Mouse (Mus musculus): Measurements from ENCODE around the gene Glipr1l3. TPM values are rescaled to one million over a fixed set of nuclear protein-coding genes. Genes with fewer than 3 reads are reported as not detected.
"Not testable (repeated sequence)": the region's sequence is repeated elsewhere in the genome, so short reads cannot be mapped to it uniquely, and the experiment has no call there.

Gene Glipr1l3
- polyA plus RNA-seq, 1 experiment from 2014 or later, result not detected

- Histone ChIP-seq H3K4me3 (ENCODE audit: low read depth, low read length) (no peak overlapping the region), H3K27ac (ENCODE audit: low read depth, low read length) (no peak overlapping the region), H3K9me3 (ENCODE audit: control insufficient read depth, low read length) (no peaks in the 10 kb centered on the region), H3K9ac (ENCODE audit: low read depth, low read length) (no peak overlapping the region), H3K27me3 (ENCODE audit: control insufficient read depth, insufficient read depth, low read length) (no peaks in the 10 kb centered on the region), H3K36me3 (ENCODE audit: control insufficient read depth, insufficient read depth, low read length) (no peaks in the 10 kb centered on the region), H3K4me1 (replicated peaks; ENCODE audit: control insufficient read depth, insufficient read depth, low read length) (no peaks in the 10 kb centered on the region), H3K4me2 (replicated peaks; ENCODE audit: low read depth, low read length) (no peak overlapping the region)
- ATAC-seq (ENCODE audit: low FRiP score), result no peak
- 88% methylated on average over 3 of the region's 3 CpGs for WGBS
- DNase-seq (ENCODE audit: low spot score), result no peak
Measured at GRCm38 (mm10) chr10:112132194-112132593, 27.9 kb downstream of the Glipr1l3 start.

DNA sequence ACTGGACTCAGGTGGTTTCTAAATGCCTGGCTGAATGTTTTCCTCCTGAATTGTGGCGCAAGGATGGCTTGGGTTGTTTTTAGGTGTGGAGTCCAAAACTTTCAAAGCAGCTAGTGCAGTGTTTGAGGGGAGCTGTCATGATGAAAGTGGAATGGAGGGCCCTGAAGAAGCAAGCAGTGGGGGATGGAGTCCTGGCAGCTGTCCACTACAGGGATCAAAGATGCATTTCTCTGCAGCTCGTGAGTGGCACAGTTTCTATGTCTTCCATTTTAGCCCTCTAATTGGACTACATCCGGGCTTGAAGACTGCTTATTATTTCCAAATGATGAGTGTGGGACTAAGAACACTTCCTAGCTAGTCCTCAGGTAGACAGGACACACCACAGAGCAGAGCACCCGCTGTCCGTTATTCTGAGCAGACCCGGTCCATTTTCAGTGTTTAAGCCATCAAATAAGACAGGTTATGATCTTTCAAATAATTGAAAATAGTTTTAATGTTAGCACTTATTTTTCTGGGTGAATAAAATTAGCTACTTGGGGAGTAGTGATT, 32.4 kb downstream of the Glipr1l3 start:
- 85% methylated on average over 6 of the region's 6 CpGs for WGBS

GRCm38 (mm10) chr10:112125090-112125489, 35.0 kb downstream of the Glipr1l3 start:
- not testable (repeated sequence) for H3K4me2 ChIP-seq (replicated peaks; ENCODE audit: low read depth, low read length); H3K27ac ChIP-seq (ENCODE audit: low read depth, low read length); ATAC-seq (ENCODE audit: low FRiP score); H3K4me3 ChIP-seq (ENCODE audit: low read depth, low read length); DNase-seq (ENCODE audit: low spot score); H3K9me3 ChIP-seq (ENCODE audit: control insufficient read depth, low read length); H3K4me1 ChIP-seq (replicated peaks; ENCODE audit: control insufficient read depth, insufficient read depth, low read length); H3K27me3 ChIP-seq (ENCODE audit: control insufficient read depth, insufficient read depth, low read length); H3K9ac ChIP-seq (ENCODE audit: low read depth, low read length); H3K36me3 ChIP-seq (ENCODE audit: control insufficient read depth, insufficient read depth, low read length)
- WGBS, result 53% methylated on average over 2 of the region's 2 CpGs

More for the DNA sequence above, 32.4 kb downstream of the Glipr1l3 start:
- H3K27ac ChIP-seq (ENCODE audit: low read depth, low read length); H3K36me3 ChIP-seq (ENCODE audit: control insufficient read depth, insufficient read depth, low read length); H3K4me2 ChIP-seq (replicated peaks; ENCODE audit: low read depth, low read length); H3K9ac ChIP-seq (ENCODE audit: low read depth, low read length); H3K4me1 ChIP-seq (replicated peaks; ENCODE audit: control insufficient read depth, insufficient read depth, low read length); ATAC-seq (ENCODE audit: low FRiP score); H3K9me3 ChIP-seq (ENCODE audit: control insufficient read depth, low read length); DNase-seq (ENCODE audit: low spot score); H3K4me3 ChIP-seq (ENCODE audit: low read depth, low read length); H3K27me3 ChIP-seq (ENCODE audit: control insufficient read depth, insufficient read depth, low read length): not testable (repeated sequence)

DNA sequence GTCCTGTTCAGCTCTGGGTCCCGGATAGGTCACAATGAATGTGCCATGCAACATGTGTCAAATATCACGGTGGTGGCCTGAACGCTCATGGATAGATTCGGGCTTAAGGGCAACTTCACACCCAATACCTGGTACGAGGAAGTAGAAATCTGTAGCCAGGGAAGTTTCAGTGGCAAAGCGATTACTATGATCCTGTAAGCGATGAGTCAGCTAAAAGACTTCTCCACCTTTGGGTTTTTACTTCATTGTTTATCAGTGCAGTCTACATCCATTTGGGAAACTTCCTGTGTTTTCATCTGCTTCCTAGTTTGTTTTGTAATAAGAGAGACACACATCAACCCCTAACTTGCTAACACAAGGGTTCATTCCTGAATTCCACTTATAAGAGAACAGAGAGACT, 49.7 kb downstream of the Glipr1l3 start:
- no peaks in the 10 kb centered on the region for H3K27me3 ChIP-seq (ENCODE audit: control insufficient read depth, insufficient read depth, low read length)
- no peak overlapping the region for H3K4me3 ChIP-seq (ENCODE audit: low read depth, low read length)
- no peak overlapping the region for H3K4me2 ChIP-seq (replicated peaks; ENCODE audit: low read depth, low read length)
- no peak overlapping the region for H3K27ac ChIP-seq (ENCODE audit: low read depth, low read length)
- no peaks in the 10 kb centered on the region for H3K36me3 ChIP-seq (ENCODE audit: control insufficient read depth, insufficient read depth, low read length)
- H3K4me1 ChIP-seq (replicated peaks; ENCODE audit: control insufficient read depth, insufficient read depth, low read length), result no peaks in the 10 kb centered on the region
- no peak overlapping the region for H3K9ac ChIP-seq (ENCODE audit: low read depth, low read length)
- no peak for ATAC-seq (ENCODE audit: low FRiP score)
- DNase-seq (ENCODE audit: low spot score), result no peak
- H3K9me3 ChIP-seq (ENCODE audit: control insufficient read depth, low read length), result no peaks in the 10 kb centered on the region
- WGBS, result 94% methylated on average over 7 of the region's 7 CpGs

DNA sequence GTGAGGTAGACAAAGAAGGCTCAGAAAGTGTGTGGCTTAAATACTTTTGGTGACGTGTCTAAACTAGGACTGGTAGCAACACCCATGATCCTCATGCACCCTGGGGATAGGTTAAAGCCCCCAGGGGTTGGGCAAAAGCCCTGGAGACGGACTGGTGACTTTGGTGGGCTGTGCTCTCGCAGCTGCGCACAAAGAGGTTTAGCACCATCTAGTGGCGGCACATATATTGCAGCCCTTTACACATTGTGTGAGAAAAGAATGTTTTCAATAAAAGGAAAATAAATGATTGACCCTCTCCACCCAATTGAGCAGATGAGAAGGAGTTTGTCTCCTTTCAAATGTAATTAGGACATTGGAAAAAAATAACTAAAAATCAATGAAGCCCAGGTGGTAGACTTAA, 54.3 kb downstream of the Glipr1l3 start:
- not testable (repeated sequence) for H3K4me1 ChIP-seq (replicated peaks; ENCODE audit: control insufficient read depth, insufficient read depth, low read length); H3K9ac ChIP-seq (ENCODE audit: low read depth, low read length); H3K27me3 ChIP-seq (ENCODE audit: control insufficient read depth, insufficient read depth, low read length); H3K4me2 ChIP-seq (replicated peaks; ENCODE audit: low read depth, low read length); H3K4me3 ChIP-seq (ENCODE audit: low read depth, low read length); H3K36me3 ChIP-seq (ENCODE audit: control insufficient read depth, insufficient read depth, low read length); H3K27ac ChIP-seq (ENCODE audit: low read depth, low read length); H3K9me3 ChIP-seq (ENCODE audit: control insufficient read depth, low read length)
- DNase-seq (ENCODE audit: low spot score), result peak; percentile 71
- 6% methylated on average over 5 of the region's 5 CpGs for WGBS
- ATAC-seq (ENCODE audit: low FRiP score), result 0 out of 2 replicates have a peak, but pooled peaks have one; percentile 19

Other genes with a start within 250 kb of the Glipr1l3 start
- gene Krr1, start 187.7 kb downstream of the Glipr1l3 start, polyA plus RNA-seq (2014; fragmentation: Nextera tagmentation; extraction: Ambion mirVana), result 59.6 and 68.7 TPM in 2 replicates
- gene Glipr1, start 157.7 kb downstream of the Glipr1l3 start, polyA plus RNA-seq (2014; fragmentation: Nextera tagmentation; extraction: Ambion mirVana), result 0.86 and 1.2 TPM in 2 replicates
- gene Glipr1l1, start 100.1 kb downstream of the Glipr1l3 start, polyA plus RNA-seq (2014; fragmentation: Nextera tagmentation; extraction: Ambion mirVana), result 0.28 TPM in 1 of 2 replicates, not detected in the other
- not detected in 2 replicates for gene Glipr1l2, start 77.0 kb downstream of the Glipr1l3 start, polyA plus RNA-seq (2014; fragmentation: Nextera tagmentation; extraction: Ambion mirVana)
- gene Caps2, start 3.3 kb upstream of the Glipr1l3 start, polyA plus RNA-seq (2014; fragmentation: Nextera tagmentation; extraction: Ambion mirVana), result 0.74 and 0.80 TPM in 2 replicates
- gene Kcnc2, start 110.8 kb upstream of the Glipr1l3 start, polyA plus RNA-seq (2014; fragmentation: Nextera tagmentation; extraction: Ambion mirVana), result 0.86 and 1.2 TPM in 2 replicates